Mouse (Mus musculus) megakaryocyte, embryonic 14.5 days (primary cell): Measurements from ENCODE around the gene Lsg1.

Source experiments
- FLI1 ChIP-seq: IDR thresholded peaks from 2 replicates; pipeline ENCODE4 v1.6.1; 2012; ENCODE audit warnings: low read length, inconsistent platforms, mixed read lengths
- GATA1 ChIP-seq: IDR thresholded peaks from 3 replicates; pipeline ENCODE4 v1.6.1; 2012; ENCODE audit warnings: mixed read lengths, low read length, inconsistent platforms, borderline replicate concordance

DNA sequence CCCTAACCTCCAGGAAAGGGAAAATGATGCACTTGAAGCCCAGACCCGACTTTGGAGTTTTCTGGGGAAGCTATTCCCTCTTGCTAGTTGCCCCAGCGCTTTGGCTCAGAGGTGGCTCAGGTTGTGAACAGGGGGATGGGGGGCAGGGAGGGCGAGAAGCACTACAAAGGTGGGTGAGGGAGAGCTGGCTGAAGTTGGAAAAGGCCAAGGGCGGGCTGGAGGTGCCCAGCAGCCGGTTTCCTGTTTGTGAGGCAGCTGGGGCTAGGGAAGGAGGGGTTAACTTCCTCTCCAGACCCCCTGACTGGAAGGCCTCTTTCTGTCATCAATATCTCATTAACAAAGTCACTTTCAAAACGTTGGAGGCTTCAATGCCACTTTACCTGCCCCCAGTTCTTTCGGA, 14.6 kb upstream of the Lsg1 start:
- TF ChIP-seq GATA1 (no peak), FLI1 (no peak)
